Mouse (Mus musculus) right cerebral cortex, postnatal 10 days (tissue): Measurements from ENCODE around the gene Dennd1b.

Source experiments
- DNase-seq, 2 experiments: peaks; one replicate each; pipeline ENCODE4 v3.0.0; 2021; ENCODE audit warnings: low spot score in 2 of 2

The Dennd1b gene

GRCm38 (mm10) chr1:138963161-138963867, at the start of gene Dennd1b:
Gene Dennd1b, plus strand, starts transcription at chr1:138963435.
- DNase-seq = peak; percentile 64 to 69

GRCm38 (mm10) chr1:138915596-138915995, 47.6 kb upstream of the Dennd1b start:
- DNase-seq = no peak

- no peak for DNase-seq
Measured at GRCm38 (mm10) chr1:138919601-138920000, 43.6 kb upstream of the Dennd1b start.

- DNase-seq = no peak
Measured at GRCm38 (mm10) chr1:138920082-138920481, 43.2 kb upstream of the Dennd1b start.

GRCm38 (mm10) chr1:138920799-138921198, 42.4 kb upstream of the Dennd1b start:
- no peak for DNase-seq

GRCm38 (mm10) chr1:138922886-138923285, 40.3 kb upstream of the Dennd1b start:
- DNase-seq = no peak

- DNase-seq = no peak
Measured at GRCm38 (mm10) chr1:138924282-138924681, 39.0 kb upstream of the Dennd1b start.

GRCm38 (mm10) chr1:138928671-138929483, 34.4 kb upstream of the Dennd1b start:
- DNase-seq = no peak

- DNase-seq = no peak
Measured at GRCm38 (mm10) chr1:138929985-138930384, 33.2 kb upstream of the Dennd1b start.

- DNase-seq = no peak
Measured at GRCm38 (mm10) chr1:138930856-138931255, 32.4 kb upstream of the Dennd1b start.

GRCm38 (mm10) chr1:138936169-138936568, 27.1 kb upstream of the Dennd1b start:
- DNase-seq = no peak

- no peak for DNase-seq
Measured at GRCm38 (mm10) chr1:138937686-138938370, 25.4 kb upstream of the Dennd1b start.

GRCm38 (mm10) chr1:138939579-138940139, 23.6 kb upstream of the Dennd1b start:
- no peak for DNase-seq

GRCm38 (mm10) chr1:138940407-138940806, 22.8 kb upstream of the Dennd1b start:
- no peak for DNase-seq

- DNase-seq = no peak
Measured at GRCm38 (mm10) chr1:138952173-138952572, 11.1 kb upstream of the Dennd1b start.

- DNase-seq = no peak
Measured at GRCm38 (mm10) chr1:138954978-138955377, 8.3 kb upstream of the Dennd1b start.

- no peak for DNase-seq
Measured at GRCm38 (mm10) chr1:138955455-138955854, 7.8 kb upstream of the Dennd1b start.

- DNase-seq = no peak
Measured at GRCm38 (mm10) chr1:138956511-138956910, 6.7 kb upstream of the Dennd1b start.

GRCm38 (mm10) chr1:138957111-138957510, 6.1 kb upstream of the Dennd1b start:
- no peak for DNase-seq

GRCm38 (mm10) chr1:138958863-138959262, 4.4 kb upstream of the Dennd1b start:
- DNase-seq = no peak

- DNase-seq = no peak
Measured at GRCm38 (mm10) chr1:138959903-138960483, 3.2 kb upstream of the Dennd1b start.
